Mouse (Mus musculus): ENCODE results near the gene Gm28042. TPM values are rescaled to one million over a fixed set of nuclear protein-coding genes. Genes with fewer than 3 reads are reported as not detected.

Gene Gm28042
- polyA plus RNA-seq, 1 experiment: 0.04 TPM

DNA sequence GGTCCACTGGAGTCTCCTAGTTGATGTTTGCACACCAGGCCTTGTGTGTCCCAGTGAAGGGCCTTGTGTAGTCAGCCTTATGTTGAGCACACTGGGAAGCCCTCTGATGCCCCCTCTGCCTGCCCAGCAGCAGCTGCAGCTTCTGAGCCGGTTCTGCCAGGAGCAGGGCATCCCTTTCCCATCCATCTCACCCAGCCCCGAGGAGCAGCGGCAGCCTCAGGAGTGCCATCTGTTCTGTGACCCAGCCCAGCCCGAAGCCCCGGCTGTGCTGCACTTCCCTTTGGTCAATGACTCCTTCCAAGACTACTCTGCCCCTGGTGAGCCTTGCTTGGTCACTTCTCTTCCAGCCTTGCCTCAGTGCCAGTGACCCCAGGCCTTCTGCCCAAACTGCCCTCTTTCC, 13.7 kb downstream of the Gm28042 start:
- no peak for TF ChIP-seq GATA1 (IDR thresholded peaks at IDR 0.05; ENCODE audit: low read length)

DNA sequence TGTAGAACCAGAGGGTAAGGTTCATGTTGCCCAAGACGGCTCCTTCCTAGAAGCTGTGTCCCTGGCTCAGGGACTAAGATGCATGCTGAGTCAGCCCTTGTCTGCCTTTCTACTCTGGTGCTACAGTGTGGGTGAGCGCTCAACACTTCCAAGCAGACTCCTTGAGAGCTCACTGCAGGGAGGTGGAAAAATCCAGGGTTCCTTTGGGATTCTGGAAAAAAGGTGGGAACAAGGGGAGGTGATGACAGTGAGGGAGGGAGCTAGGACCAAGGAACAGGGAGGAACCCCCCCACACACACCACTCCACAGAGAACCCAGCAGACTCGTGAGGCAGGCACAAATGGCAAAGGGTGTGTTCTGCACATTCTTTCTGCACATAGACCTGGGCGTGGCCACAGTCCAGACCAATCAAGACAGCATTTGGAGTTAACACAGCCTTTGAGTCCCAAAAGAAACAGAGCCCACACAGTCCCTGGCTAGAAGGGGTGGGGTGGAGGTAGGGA, 16.9 kb downstream of the Gm28042 start:
- TF ChIP-seq GATA1 (IDR thresholded peaks at IDR 0.05; ENCODE audit: low read length): no peak

DNA sequence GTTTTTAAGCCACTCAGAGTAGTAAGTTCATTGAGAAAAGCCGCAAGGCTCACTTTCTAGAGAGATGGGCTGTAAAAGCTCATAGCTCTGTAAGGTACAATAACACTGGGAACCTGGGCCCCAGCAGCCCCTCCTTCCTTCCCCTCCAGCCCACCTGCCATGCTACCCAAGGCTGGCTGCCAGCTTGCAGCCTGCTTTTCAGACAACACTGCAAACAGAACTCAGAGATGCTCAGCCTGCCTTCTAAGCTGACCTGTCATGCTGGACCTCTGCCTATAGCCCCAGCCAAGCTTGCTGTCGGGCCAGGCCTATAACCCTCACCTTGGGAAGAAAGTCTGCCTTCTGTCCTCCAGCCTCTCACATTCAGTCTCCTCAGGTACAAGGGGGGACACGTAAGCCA, 17.4 kb downstream of the Gm28042 start:
- no peak for TF ChIP-seq GATA1 (IDR thresholded peaks at IDR 0.05; ENCODE audit: low read length)

DNA sequence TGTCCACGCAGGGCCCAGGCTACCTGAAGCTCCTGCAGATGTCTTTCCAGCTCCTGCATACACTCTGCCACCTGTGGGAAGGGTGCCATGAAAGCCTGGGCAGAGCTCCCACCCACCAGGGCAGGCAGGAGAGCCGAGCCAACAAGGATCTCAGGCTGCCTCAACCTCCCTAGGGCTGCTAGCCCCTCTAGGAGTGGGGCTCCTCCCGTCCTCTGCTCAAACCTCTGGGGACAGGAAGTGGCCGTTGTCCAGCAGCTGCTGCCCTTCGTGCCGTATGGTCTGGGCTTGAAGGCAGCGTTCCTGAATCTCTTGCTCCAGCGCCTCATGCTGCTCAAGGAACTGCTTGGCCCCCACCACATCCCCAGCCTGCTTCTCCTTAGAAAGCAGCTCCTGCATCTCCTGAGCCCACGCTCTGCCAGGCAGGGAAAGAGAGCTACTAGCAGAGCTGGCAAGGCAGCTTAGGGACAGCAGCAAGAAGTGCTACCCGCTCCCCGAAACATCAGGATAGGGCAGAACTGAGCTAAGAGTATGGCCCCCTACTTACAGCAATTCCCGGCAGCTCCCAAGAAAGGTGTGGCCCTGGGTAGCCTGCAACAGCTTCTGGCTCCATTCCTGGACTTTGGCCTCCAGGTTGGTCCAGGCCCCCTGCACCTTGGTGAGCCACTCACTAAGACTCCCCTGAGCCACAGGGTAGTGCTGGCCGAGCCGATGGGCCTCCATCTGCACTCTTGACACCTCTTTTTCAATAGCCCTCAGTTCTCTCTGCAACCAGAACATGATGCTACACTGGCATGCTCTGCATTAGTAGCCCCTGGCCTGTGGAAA, 19.4 kb downstream of the Gm28042 start:
- TF ChIP-seq GATA1 (IDR thresholded peaks at IDR 0.05; ENCODE audit: low read length): no peak

DNA sequence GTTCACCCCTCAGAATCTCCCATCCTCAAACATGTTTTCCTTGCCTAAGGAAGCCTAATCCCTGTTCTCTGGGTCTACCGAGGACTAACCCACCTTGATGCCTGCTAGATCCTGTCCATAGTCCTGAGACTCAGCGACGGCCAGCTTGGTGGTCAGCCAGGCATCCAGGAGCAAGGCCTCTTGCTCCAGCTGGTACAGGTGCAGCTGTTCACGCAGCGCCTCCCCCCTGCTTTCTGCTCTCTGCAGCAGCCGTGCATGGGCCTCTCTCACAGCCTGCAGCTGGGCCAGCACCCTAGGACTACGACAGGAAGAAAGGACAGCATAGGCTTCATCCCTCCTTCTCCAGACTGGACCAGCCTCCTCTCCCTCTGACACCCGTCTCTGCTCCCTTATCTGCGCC, 20.9 kb downstream of the Gm28042 start:
- no peak for TF ChIP-seq GATA1 (IDR thresholded peaks at IDR 0.05; ENCODE audit: low read length)

DNA sequence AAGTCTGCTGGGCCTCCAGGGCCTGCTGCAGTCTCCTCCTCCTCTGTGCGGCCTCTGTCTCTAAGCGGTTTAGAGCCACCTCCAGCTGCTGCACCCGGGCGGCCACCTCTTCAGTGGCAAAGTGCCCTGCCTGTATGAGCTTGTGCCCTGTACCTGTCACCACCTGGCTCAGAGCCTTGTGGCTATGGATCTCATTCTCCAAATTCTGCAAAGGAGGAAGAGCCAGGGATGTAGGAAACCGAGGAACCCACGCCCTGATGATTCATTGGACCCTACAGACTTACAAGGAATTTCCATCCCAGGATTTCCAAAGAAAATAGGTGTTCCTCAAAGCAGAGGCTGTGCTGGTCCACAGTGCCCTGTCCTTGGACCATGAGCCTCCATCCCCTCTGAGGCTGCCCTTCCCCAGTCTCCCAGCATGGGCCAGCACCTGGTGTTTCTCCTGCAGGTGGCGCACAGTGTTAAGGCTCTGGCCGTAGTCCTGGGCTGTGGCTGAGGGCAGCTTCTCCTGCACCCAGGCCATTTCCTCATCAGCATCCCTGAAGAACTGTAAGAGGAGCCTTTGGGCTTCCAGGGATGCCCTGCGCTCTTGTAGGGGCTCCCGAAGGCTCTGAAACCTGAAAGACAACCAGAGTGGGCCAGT, 22.5 kb downstream of the Gm28042 start:
- TF ChIP-seq GATA1 (IDR thresholded peaks at IDR 0.05; ENCODE audit: low read length): no peak

DNA sequence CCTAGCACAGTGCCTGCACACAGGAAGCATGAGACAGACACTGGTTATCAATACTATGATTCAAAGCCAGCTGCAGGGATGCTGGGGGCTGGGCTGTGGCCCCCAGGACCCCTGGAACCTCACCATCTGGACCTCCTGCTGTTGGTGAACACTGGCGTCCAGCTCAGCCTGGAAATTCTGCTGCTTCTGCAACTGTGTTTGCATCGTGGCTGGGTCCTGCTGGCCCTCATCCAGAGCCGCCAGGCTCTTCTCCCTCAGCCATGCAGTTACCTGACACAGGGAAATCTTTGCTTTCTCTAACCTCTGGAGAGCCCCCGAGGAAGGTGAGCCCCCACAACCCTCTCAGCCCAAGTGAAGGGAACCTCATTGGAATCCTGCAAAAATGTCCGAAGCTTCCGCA, 24.1 kb downstream of the Gm28042 start:
- TF ChIP-seq GATA1 (IDR thresholded peaks at IDR 0.05; ENCODE audit: low read length): no peak

DNA sequence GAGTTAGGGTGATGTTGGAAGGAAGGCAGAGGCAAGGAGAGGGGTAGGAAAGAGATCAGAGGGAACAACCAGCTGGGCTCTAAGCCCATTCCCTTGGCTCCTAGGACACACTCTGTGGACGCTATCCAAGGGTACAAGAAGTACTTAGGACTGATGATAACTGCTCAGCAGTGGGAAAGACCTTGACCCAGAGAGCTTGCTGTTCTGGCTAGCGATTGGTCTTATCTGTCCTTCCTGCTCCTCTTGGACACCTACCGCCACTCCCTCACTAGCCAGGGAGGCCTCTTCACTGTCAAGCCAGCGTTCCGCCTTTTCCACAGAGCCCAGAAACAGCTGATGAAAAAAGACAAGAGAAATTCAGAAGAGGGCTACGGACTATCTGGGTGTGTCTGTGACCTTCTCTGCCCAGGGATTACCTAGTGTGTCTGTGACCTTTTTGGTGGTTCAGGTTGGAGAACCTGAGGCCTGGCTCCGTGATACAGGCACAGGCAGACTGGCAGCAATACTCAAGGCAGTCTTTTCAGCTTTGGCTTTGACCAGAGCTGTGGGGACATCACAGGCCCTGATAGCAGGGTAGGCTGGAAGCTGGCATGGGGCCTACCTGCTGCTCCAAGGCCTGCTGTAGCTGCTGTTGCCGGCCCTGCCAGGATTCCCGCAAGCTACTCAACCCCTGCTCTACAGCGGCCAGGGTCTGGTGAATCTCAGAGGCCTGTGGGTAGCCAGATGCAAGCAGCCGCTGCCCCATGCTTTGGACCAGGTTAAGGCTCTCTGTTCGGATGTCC, 27.7 kb downstream of the Gm28042 start:
- TF ChIP-seq GATA1 (IDR thresholded peaks at IDR 0.05; ENCODE audit: low read length): no peak

DNA sequence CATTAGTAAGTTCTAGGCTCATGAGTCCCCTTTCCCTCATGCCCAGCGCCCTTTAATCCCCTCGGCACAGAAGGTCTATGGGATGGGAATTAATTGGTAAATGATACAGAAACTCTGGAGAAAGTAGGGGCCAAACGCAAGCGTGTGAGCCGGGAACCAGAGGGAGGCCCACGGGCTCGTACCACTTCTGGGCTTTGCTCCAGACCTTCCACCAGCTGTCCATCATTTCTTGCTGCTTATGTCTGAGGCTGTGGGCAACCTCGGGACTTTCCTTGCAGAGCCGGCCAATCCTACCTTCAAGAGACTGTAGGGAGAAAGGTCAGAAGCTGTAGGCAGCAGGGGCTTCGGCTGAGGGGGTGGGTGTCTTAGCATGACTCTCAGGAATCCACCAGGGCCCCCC, 28.6 kb downstream of the Gm28042 start:
- TF ChIP-seq GATA1 (IDR thresholded peaks at IDR 0.05; ENCODE audit: low read length): no peak

DNA sequence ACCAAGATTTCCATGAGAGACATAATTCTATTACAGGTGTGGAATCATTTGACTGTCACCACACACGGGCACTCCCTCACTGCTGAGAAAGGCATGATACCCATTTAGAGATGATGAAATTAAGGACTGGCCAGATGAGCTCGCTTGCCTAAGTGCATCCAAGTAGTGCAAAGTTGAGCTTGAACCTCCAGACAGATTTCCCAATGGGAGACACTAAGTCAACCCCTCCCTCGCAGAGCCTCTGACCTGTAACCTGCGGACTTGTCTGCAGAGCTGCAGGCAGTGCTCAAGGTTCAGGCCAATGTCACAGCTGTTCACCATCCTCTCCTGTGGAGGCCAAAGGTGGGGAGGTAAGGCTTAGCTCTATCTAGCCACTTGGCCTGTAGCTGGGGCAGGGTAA, 31.5 kb downstream of the Gm28042 start:
- no peak for TF ChIP-seq GATA1 (IDR thresholded peaks at IDR 0.05; ENCODE audit: low read length)

DNA sequence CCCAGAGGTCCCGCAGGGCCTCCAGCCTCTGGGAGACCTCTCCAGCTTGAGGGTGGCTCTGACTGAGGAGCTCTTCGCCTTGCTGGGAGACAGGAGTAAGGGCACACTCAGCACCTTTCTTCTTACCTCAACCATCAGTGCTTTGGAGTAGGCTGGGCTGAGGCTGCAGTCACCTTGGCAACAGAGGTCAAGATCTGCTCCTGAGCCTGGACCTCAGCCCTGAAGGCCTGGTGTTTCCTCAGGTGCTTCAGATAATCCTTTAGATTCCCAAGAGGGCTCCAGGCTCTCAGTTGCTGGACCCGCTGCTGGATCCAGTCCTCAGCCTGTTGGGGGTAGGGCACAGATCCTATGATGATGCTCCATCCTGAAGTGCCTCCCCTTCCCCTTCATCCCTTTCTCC, 32.2 kb downstream of the Gm28042 start:
- no peak for TF ChIP-seq GATA1 (IDR thresholded peaks at IDR 0.05; ENCODE audit: low read length)

DNA sequence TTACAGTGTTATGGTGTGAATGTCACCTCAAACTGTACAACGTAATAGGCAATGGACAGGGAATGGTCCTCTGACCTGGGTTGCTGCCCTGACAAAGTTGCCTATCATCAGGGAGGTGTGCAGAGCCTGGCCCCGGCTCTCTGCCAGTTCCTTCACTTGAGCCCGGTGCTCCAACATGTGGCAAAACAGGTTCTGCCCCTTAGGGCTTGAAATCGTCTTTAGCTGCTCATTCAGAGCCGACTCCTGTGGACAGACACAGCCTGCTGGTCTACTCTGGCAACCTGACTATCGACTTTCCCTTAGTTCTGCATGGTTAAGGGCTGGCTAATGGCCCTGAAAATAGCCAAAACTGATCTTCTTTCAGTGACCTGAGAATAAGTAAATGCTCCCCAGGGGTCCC, 32.9 kb downstream of the Gm28042 start:
- TF ChIP-seq GATA1 (IDR thresholded peaks at IDR 0.05; ENCODE audit: low read length): no peak

DNA sequence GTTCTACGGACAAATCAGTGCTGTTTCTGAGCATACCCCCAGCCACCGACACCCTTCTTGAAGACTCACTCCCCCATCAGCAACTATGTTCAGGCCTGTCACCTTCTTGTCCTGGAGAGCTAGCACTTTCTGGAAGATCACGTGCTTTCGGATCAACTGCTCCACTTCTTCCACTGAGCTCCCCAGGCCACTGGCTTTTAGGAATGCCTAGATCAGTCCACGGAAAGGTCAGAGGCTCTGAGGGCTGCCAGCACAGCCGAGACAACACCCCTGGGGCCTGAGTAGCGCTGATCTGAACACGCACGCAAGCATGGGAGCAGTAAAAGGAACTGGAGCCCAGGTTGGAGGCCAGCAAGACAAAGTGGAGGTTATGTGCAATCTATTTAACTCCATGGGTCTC, 33.4 kb downstream of the Gm28042 start:
- no peak for TF ChIP-seq GATA1 (IDR thresholded peaks at IDR 0.05; ENCODE audit: low read length)

DNA sequence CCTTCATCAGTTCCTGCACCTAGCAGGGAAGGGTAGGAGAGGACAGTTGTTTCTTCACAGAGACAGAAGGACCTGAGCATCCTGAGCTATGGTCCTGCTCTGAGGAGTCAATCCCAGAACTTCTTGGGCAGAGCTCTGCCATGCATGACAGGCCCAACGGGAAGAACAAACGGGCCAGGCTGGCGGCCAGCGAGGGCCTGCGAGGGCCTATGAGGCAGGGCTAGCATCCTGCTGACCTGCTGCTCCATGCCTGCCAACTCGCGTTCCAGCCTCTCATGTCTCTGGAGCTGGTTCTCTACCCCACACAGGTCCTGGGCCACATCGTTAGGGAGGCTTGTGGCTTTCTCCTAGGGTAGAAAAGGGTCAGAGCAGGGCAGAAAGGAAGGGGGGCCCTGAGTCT, 35.0 kb downstream of the Gm28042 start:
- TF ChIP-seq GATA1 (IDR thresholded peaks at IDR 0.05; ENCODE audit: low read length): no peak

DNA sequence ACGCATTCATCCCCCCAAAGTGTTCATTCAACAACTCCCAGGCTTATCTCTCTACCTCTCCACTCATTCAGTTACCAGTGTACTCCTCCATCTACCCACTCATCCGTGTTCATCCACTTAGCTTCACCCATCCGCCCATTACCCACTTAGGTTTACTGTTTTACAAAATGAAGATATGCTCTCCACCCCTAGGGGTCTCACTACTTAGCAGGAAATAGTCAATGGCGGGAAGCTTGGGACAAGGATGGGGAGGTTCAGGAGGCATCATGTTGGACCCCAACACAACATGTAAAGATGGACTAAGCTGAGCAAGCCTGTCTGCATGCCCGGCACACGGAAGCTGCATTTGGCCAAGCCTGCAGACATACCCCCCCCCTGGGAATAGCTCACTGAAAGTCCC, 37.3 kb downstream of the Gm28042 start:
- TF ChIP-seq GATA1 (IDR thresholded peaks at IDR 0.05; ENCODE audit: low read length): no peak

DNA sequence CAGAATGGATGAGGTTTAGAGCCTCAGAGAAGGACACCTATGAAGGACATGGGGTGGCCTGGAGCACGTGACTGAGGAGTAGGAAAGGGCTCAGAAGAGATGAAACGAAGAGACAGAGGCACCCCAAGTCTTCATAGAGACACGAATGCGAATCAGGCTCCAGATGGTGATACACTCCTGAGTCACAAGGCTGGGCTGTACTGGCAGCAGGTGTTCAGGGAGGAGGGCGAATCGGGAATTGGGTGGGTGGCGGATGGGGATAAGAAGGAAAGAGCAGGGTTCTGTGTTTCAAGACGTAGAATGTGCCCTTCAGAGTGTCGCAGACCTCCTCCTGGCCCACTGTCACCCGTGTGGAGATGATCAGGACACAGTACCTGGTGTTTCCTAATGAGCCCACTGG, 38.0 kb downstream of the Gm28042 start:
- no peak for TF ChIP-seq GATA1 (IDR thresholded peaks at IDR 0.05; ENCODE audit: low read length)

All from G1E-ER4 (cell line).